Mouse (Mus musculus) G1E (cell line): ENCODE measurements at regions not wholly inside any gene's neighbourhood (a gene's known extent, or its start where the extent isn't known, plus 50 kb on each side); places are given as distances from the start of the nearest gene placed in this dataset.

Experiments used
- CTCF ChIP-seq: IDR thresholded peaks from 2 replicates; pipeline ENCODE4 v1.5.1; 2012; ENCODE audit warnings: low read depth, low read length, inconsistent platforms, mixed read lengths
- TAL1 ChIP-seq: conservative IDR thresholded peaks from 2 replicates; pipeline ENCODE4 v1.6.1; 2012; ENCODE audit warnings: low read depth, low read length, inconsistent platforms, mixed read lengths

- TF ChIP-seq CTCF (no peak), TAL1 (no peak)
These were observed 188.3 kb downstream of the Rnf144b start for GRCm38 (mm10) chr13:47310751-47311202.
